Mouse (Mus musculus): ENCODE results near the gene Ppp2r5d.

Gene Ppp2r5d

DNA sequence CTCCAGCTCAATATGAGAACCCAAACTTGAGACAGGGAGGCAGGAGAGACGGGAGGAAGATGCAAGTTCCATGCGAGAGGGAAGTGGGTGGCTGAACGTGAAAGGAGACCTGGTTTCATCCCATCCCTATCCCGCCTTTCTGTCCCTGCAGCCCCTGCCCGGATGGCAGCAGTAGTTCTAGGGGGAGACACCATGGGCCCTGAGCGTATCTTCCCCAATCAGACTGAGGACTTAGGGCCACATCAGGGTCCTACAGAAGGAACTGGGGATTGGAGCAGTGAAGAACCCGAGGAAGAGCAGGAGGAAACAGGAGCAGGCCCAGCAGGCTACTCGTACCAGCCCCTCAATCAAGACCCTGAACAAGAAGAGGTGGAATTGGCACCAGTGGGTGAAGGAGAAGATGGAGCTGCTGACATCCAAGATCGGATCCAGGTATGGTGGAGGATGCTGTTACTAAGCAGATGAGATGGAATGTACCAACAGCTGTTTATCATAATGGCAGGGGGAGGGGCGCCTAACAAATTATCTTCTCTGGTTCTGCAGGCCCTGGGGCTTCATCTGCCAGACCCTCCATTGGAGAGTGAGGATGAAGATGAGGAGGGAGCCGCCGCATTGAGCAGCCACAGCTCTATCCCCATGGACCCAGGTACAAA lies 23.3 kb downstream of the Ppp2r5d start:
- in situ Hi-C loops (cut with MboI, MseI) = no loop called here

DNA sequence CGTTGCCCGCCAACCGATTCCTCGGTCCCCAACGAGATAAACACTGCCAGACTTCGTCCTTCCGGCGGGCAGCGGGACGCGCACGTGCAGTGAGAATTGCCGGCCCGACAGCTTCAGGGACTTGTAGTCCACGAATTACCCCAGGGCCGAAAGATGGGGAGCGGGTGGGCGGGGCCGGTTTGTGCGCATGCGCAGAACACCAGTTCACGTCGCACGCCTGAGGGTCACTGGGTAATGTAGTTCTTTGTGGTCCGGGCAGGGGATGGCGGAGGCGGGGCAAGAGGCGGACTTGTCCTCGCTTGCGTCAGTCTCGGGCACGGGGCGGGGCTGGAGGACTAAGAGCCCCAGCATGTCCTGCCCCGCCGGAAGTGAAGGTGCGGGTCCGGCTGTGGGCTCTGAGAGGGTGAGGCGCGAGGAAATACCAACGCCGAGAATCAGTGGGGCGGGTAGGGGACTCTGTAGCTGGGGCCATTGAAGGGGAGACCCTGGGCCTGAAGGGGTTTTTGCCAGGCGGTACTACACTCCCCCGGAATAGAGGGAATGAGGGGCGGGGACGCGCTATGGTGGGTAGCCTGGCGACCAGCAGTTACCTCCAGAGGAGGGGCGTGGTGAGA lies 24.0 kb downstream of the Ppp2r5d start, which contains the start of gene Klhdc3:
Klhdc3 (minus strand) TSS at position 155 of the 614 bp plus-strand sequence.
- in situ Hi-C loops (cut with MboI, MseI) = no loop called here

DNA sequence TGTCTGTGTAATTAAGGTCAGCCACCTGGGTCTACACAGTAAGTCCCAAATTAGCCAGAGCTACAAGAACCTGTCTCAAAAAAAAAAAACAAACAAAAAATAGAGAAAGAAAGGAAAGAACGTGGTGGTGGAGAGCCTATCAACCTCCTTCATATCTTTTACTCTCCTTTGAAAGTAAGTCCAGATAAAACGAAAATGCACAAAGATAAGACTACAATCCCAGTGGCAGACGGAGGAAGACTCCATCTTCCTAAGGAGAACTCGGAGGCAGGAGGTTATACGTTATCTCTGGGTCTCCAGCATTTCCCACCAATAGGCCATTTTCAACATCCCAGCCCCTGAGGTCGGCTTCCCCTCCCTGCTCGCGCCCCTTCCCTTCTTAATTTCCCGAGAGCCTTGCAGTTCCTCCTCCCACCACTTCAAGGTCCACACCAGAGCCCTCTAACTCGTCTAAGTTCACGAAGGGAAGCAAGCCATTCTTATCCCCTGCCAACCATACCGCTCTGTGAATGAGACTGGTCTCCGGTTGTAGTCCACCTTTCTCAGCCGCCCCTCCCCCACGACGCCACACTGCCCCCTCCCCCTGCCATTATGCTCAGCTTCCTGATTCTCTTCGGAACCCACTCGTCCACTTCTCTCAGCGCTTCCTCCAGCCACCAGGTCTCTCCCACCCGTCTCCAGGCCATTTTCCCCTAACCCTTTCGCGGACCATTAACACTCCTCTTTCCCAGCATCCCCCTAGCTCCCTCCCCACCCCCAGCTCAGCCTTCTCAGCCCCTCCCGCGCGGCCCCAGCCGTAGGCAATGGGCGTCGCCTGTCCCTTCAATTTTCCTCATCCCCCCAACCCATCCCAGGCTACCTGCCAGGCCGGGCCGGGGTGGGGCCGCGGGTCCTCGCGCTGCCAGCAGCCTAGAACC lies 24.8 kb downstream of the Ppp2r5d start:
- in situ Hi-C loops (cut with MboI, MseI) = no loop called here

DNA sequence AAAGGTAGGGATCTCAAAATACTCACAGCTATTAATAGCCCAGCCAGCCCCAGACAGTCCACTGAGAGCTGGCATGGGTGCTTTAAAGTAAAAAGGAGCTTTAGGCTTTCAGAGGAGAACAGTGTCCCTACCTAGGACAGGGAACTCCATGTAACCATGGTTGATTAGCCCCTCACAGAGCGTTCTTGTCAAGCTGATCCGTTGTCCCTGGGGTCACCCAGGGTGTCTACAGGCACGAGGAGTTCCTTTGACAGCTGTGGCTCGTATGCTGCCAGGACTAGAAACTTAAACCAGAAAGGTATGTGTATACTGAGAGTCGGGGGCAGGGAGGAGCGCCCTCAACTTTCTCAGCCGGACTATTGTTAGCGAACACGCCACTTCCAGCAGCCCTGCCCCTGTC lies 26.0 kb downstream of the Ppp2r5d start:
- in situ Hi-C loops (cut with MboI, MseI) = no loop called here

DNA sequence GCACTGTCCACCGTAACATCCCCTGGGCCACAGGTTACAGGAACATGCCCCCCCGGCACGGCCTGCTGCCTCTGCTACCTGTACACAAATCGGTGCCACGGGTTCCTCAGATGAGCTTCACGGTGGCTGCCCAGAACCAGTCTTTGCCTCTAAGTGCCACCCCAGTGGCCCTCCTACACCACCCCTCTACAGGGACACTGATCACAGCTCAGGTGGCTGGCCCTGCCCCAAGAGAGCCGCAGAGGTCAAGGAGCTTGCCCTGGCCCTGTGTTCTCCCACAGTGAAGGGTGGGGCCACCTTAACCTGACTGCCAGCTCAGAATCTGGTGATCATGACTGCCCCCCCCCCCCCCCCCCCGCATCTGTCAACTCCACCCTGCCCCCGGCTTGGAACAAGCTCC lies 26.5 kb downstream of the Ppp2r5d start, which contains the start of gene Mea1:
Mea1 (plus strand) TSS at position 378 of the 400 bp plus-strand sequence.
- in situ Hi-C loops (cut with MboI, MseI) = no loop called here

DNA sequence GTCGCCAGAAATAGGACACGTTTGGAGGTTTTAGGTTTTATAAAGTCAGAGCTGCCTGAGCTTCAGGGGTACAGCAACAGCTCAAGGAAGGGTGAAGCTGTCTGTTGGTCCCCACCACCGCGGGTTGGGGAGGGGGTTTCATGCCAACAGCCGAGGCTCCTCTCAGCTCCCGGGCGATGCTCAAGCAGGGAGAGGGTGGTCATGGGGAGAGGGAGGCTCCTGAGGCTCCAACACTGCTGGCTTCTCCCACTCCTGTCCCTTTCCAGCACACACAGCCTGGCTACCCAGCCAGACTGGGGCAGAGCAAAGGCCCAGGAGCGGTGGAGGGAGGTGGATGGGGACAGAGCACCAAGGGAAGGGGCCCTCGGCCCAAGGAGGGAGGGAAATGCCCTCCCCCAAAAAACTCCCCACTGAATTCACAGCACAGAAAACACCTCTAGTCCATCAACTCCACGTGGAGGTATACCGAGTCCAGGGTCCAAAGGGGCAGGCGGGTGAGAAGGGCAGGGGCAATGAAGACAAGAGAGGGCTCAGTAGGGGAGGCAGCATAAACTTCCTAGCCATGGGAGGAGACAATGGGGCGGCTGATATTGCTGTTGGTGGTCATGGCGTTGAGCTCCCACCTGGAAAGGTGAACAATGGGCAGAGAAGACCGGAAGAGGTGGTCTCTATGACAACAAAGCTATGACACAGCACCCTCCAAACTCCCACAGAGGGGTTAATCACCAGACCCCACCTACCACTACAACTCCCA lies 30.2 kb downstream of the Ppp2r5d start:
- in situ Hi-C loops (cut with MboI, MseI) = no loop called here

DNA sequence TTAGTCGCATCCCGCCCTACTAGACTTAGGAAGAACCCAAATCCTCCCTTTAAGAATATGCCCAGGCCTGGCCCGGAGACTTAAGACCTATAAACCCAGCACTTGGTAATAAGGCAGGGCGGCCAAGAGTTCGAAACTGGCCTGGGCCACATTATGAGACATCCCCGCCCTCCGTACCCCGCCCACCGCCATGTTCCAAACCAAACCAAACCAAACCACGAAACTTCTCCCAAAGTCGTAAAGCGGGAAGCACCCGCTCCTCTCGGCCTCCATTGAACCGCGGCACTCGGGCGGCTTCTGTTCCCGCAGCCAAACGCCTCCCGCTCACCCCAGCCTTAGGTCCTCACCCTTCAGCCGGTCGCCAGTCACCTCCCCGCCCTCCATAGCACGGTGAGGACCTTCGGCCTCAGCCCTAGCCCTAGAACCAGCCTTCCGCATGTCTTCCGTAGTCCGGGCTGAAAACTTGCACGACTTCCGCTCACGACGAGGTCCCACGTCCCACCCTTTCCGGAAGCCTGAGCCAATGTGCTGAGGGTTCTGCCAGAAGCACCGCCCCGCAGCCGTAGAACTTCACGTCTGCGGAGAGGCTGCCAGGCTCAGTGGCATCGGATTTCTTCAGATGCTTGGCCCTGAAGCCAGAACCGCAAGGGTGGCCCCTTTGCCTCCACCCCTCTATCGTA lies 30.9 kb downstream of the Ppp2r5d start, which contains the start of gene Rrp36:
Rrp36 (minus strand) TSS at position 503 of the 680 bp plus-strand sequence.
- in situ Hi-C loops (cut with MboI, MseI) = no loop called here

DNA sequence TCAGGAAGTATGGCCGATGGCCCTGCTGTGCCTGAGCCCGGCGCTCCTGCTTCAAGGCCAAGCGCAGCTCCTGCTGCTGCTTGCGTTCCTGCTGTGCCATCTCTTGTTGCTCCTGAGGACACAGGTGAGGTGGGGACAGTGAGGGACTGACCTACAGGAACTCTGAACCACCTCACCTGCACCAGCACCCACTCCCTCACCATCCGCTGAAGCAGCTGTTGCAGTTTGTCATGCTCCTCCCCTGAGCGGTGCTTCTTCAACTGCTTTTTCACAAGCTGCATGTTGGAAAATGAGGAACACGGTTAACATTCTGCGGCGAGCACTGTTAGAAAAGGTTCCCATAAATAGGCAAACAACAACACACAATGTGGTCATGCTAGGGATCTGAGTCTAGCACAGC lies 35.0 kb downstream of the Ppp2r5d start:
- in situ Hi-C loops (cut with MboI, MseI) = no loop called here

DNA sequence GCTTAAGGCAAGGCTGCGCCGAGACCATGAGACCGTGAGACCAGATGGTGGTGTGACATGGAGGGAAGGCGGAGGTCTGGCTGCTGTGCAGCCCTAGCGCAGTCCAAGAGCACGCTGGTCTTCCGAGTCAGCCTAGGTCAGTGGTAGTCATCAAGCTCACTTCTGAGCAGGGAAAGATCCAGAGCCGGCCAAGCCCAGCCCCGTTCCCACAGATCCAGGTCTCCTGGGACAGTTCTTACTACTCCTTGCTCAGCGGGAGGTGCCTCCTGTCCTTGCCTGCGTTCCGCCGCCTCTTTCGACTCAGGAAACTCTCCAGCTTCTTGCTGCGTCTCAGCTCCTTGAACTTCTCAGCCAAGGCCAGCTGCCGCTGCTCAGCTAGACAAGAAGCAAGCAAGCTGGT lies 37.2 kb downstream of the Ppp2r5d start:
- in situ Hi-C loops (cut with MboI, MseI) = no loop called here

DNA sequence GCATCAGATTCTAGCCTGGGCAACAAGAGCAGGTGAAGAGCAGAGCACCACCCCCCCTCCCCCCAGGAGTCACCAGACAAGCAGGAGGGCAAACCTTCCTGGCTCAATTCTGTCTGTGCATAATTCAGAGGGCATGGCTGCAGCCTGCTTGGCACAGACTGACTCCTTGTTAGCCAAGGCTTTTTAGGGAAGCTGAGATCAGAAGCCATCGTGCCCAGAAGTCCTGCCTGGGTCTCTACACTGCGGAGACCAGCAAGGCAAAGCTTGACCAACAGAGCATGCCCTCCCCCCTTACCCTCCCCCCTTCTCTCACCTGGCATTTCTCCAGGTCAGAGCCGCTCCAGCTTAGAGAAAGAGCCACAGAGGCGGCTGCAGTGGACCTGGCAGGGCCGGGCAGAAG lies 42.2 kb downstream of the Ppp2r5d start:
- in situ Hi-C loops (cut with MboI, MseI) = no loop called here

DNA sequence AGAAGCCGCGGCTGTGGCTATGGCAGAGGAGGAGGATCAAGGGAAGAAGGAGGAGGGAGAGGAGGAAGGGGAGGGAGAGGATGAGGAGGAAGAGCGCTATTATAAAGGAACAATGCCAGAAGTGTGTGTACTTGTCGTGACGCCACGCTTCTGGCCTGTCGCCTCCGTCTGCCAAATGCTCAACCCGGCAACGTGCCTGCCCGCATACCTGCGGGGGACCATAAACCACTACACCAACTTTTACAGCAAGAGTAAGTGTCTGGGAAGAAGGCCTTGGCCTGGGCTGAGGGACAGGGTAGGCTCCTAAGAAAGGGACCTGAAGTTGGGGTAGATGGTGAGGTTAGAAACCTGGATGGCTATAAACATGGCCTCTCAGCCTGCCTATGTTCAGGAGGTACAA lies 42.9 kb downstream of the Ppp2r5d start:
- in situ Hi-C loops (cut with MboI, MseI) = no loop called here

DNA sequence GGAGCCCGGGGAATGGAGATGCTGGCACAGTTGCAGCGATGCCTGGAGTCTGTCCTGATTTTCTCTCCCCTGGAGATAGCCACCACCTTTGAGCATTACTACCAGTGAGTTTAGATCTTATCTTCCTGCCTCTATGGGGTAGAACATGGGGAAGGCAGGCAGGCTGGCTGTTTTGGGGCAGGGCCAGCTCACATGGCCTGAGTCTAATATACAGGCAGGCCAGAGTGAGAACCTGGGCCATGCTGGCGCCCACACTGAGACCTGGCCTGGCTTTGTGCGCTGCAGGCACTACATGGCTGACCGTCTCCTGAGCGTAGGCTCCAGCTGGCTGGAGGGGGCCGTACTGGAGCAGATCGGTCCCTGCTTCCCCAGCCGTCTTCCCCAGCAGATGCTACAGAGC lies 43.6 kb downstream of the Ppp2r5d start:
- in situ Hi-C loops (cut with MboI, MseI) = no loop called here

DNA sequence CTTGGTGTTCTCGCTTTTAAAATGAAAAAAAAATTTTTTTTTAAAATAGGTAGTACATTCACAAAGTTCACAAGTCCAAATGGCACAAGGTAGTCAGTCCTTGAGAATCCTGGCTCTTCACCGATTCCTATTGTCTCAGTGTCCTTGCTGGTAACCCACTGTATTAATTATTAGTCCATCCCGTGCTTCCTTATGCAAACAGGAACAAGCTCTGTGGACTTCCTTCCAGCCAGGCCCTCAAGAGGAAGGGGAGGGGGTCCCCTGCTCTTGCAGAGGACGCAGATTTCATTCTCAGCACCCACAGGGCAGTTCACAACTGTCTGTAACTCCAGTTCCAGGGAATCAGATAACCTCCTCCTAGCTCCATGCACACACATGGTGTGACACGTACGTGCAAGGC lies 48.9 kb downstream of the Ppp2r5d start:
- in situ Hi-C loops (cut with MboI, MseI) = no loop called here

DNA sequence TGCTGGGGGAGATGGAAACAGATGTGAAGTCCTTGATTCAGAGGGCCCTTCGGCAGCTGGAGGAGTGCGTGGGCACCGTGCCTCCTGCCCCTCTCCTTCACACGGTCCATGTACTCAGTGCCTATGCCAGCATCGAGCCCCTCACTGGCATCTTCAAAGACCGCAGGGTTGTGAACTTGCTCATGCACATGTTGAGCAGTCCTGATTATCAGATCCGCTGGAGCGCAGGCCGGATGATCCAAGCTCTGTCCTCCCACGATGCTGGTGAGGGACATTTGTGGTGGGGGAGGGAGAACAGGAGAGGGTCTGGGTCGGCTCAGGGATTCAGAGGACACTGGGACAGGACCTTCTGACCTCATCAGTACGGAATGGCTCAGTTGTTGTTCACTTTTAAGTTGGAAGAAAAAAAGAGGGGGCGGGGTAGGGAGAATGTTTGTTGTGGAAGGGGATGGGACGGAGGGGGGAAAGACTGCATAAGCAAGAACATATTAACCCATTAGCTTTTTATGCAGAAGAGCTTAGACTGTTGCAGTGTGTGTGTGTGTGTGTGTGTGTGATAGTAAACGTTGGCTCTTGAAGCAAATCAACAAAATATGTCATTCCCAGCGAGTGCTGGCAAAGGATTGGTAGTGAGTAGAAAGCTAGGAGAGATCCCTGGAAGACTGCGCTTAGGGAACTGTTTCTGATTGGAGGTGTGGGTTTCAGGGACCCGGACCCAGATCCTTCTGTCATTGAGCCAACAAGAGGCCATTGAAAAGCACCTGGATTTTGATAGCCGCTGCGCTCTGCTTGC lies 53.0 kb downstream of the Ppp2r5d start:
- in situ Hi-C loops (cut with MboI, MseI) = no loop called here

DNA sequence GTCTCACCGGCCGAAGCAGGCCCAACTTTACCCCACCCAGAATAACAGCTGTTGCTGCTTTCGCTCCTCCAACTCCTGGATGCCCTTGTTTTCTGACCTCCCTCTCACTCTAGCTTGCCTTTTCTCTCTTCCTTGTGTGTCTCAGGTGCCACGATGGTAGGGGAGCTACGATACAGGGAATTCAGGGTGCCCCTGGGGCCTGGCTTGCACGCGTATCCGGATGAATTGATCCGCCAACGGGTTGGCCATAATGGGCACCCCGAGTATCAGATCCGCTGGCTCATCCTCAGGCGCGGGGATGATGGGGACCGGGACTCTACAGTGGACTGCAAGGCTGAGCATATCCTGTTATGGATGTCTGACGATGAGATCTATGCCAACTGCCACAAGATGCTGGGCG lies 53.6 kb downstream of the Ppp2r5d start:
- in situ Hi-C loops (cut with MboI, MseI) = no loop called here

DNA sequence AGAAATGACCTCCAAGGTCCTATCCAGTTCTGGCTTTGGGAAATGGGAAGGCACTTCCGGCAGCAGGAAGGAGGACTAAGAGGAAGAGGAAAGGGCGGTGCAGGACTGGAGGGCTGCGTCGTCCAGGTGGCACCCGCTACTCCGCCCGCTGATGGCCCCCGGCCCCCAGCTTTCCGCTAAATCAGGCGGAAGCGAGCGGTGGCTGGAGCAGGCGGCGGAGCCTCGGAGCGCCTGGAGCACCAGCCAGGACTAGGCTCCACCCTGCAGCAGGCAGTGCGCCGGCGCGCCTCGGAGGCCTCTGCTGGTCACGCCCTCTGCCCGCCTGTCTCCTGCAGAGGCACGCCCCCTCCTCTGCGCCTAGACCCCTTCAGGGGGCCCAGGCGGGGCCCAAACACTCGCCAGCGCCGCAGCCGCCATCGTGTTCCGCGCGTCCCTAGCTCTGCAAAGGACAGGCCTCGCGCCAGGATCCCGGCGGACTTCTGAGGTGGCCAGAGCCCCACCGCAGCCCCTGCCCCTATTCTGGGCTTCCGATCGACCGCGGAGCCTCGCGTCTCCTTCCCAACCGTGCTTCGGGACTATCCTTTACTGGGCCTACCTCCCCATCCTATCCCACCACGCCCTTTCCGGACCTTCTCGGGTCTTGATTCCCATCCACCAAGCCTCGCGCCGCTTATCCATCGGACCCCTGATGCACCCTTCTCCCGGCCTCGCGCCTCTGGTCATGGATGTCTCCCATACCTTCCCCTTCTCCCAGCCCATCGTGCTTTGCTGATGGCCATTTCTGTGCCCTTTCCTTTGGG lies 54.5 kb downstream of the Ppp2r5d start, which contains the start of gene Cul7:
Cul7 (plus strand) TSS at position 106 of the 800 bp plus-strand sequence.
- in situ Hi-C loops (cut with MboI, MseI) = no loop called here

DNA sequence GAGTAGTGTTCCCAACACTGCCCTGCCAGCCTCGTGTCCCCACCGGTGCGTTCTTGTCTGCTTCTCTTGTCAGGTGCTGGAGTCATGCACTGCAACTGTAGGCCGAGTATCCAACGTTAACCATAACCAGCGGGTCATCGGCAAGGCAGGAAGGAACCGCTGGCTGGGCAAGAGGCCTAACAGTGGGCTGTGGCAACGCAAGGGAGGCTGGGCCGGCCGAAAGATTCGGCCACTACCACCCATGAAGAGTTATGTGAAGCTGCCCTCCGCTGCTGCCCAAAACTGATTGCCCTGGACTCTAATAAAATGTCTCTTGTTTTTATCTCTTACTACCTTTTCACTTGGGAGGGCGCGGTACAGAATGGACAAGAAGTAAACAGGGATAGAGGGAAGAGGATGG lies 55.1 kb downstream of the Ppp2r5d start:
- in situ Hi-C loops (cut with MboI, MseI) = loop anchor here (5.0 kb wide), 1 partner anchor 98 kb away; no protein-coding TSS in a partner anchor

DNA sequence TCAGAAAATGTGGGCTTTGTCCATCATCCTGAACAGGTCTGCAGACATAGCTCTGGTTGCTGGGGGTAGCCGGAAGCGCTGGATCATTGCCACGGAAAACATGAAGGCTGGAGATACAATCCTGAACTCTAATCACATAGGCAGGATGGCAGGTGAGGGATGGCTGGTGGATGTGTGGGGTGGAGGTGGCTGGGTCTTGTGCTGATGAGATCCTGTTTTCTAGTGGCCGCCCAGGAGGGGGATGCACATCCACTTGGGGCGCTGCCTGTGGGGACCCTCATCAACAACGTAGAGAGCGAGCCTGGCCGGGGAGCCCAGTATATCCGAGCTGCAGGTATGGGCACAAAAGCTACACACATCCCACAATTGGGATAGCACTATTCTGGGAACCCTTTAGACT lies 56.5 kb downstream of the Ppp2r5d start:
- in situ Hi-C loops (cut with MboI, MseI) = loop anchor here (5.0 kb wide), 1 partner anchor 96 kb away; no protein-coding TSS in a partner anchor

DNA sequence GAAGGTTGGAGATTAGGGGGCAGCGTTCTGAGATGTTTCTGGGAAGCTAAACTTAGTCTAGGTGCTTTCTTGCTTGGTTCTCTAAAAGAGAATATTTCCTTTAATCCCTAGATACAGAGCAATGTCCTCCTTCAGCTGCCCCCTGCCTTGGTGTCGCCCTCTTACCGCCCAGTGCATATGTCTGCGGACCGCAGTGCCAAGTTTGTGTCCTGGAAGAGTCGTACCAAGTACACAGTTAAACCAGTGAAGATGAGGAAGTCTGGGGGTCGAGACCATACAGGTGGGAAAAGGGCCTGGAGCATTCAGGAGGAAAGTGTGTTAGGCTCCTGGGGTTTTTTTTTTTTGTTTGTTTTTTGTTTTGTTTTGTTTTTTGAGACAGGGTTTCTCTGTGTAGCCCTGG lies 57.6 kb downstream of the Ppp2r5d start:
- in situ Hi-C loops (cut with MboI, MseI) = loop anchor here (5.0 kb wide), 1 partner anchor 95 kb away; no protein-coding TSS in a partner anchor

Data from T-helper 1 cell (primary cell).